Mouse (Mus musculus) v-Abl transformed pro-B cells (cell line): ENCODE measurements around the gene Znrf2.

Source experiments
- in situ Hi-C, 2 experiments: fragments of 400-800 bp; cut with MboI; formaldehyde crosslinking; loops; one replicate each; pipeline ENCODE4 v1.15.1; 2025; ENCODE audit not compliant: unreplicated experiment in 2 of 2

The Znrf2 gene

GRCm38 (mm10) chr6:54816388-54817065 is at the start of gene Znrf2:
Znrf2 (plus strand) TSS chr6:54816916.
- in situ Hi-C loops, result loop anchor here (5.0 to 25.0 kb wide), 6 partner anchors 66 to 1896 kb away; partner anchors contain the start of genes Avl9 (in 1 of the 2), Ggct (in 1 of the 2) and Lsm5 (in 1 of the 2)

GRCm38 (mm10) chr6:54767746-54768145 is 49.0 kb upstream of the Znrf2 start:
- in situ Hi-C loops, result no loop called here

- in situ Hi-C loops, result no loop called here
These were observed 46.0 kb upstream of the Znrf2 start for GRCm38 (mm10) chr6:54770766-54771165.

- in situ Hi-C loops, result no loop called here
These were observed 45.5 kb upstream of the Znrf2 start for GRCm38 (mm10) chr6:54771171-54771570.

- in situ Hi-C loops, result no loop called here
These were observed 44.6 kb upstream of the Znrf2 start for GRCm38 (mm10) chr6:54772078-54772477.

GRCm38 (mm10) chr6:54775739-54776138 is 41.0 kb upstream of the Znrf2 start:
- in situ Hi-C loops, result no loop called here

GRCm38 (mm10) chr6:54777661-54778060 is 39.1 kb upstream of the Znrf2 start:
- in situ Hi-C loops, result no loop called here

- in situ Hi-C loops, result no loop called here
These were observed 36.7 kb upstream of the Znrf2 start for GRCm38 (mm10) chr6:54779968-54780367.

GRCm38 (mm10) chr6:54780569-54781304 is 36.0 kb upstream of the Znrf2 start:
- in situ Hi-C loops, result no loop called here

GRCm38 (mm10) chr6:54781881-54782280 is 34.8 kb upstream of the Znrf2 start:
- in situ Hi-C loops, result no loop called here

- in situ Hi-C loops, result no loop called here
These were observed 31.5 kb upstream of the Znrf2 start for GRCm38 (mm10) chr6:54785098-54785730.

- in situ Hi-C loops, result no loop called here
These were observed 29.9 kb upstream of the Znrf2 start for GRCm38 (mm10) chr6:54786766-54787165.

GRCm38 (mm10) chr6:54788493-54788892 is 28.2 kb upstream of the Znrf2 start:
- in situ Hi-C loops, result no loop called here

GRCm38 (mm10) chr6:54789139-54789538 is 27.6 kb upstream of the Znrf2 start:
- in situ Hi-C loops, result no loop called here

GRCm38 (mm10) chr6:54790071-54790470 is 26.6 kb upstream of the Znrf2 start:
- in situ Hi-C loops, result no loop called here

- in situ Hi-C loops, result no loop called here
These were observed 22.9 kb upstream of the Znrf2 start for GRCm38 (mm10) chr6:54793853-54794252.

GRCm38 (mm10) chr6:54794372-54794771 is 22.3 kb upstream of the Znrf2 start:
- in situ Hi-C loops, result no loop called here

- in situ Hi-C loops, result no loop called here
These were observed 21.7 kb upstream of the Znrf2 start for GRCm38 (mm10) chr6:54794991-54795390.

GRCm38 (mm10) chr6:54795971-54796370 is 20.7 kb upstream of the Znrf2 start:
- in situ Hi-C loops, result no loop called here

- in situ Hi-C loops, result loop anchor here (10.0 to 25.0 kb wide), 3 partner anchors 208 to 1910 kb away; partner anchors contain the start of genes Avl9 (in 1 of the 2), Fkbp14 (in 1 of the 2), Lsm5 (in 1 of the 2) and Plekha8 (in 1 of the 2)
These were observed 14.4 kb upstream of the Znrf2 start for GRCm38 (mm10) chr6:54802348-54802747.
